Mouse (Mus musculus) ovary, adult 10 weeks (tissue): ENCODE measurements around the gene Ttc30b. TPM values are rescaled to one million over a fixed set of nuclear protein-coding genes. Genes with fewer than 3 reads are reported as not detected.

Source experiments
- polyA plus RNA-seq: library from polyadenylated mRNA; stranded (reverse); fragments of 350-450 nt; fragmentation: Illumina TruSeq; extraction: RNeasy Lipid Tissue Mini Kit (QIAGEN cat#74804); gene quantifications from one replicate; pipeline ENCODE4 v1.2.3, GENCODE M21; 2014

Ttc30b gene
- polyA plus RNA-seq: 45.9 TPM

DNA sequence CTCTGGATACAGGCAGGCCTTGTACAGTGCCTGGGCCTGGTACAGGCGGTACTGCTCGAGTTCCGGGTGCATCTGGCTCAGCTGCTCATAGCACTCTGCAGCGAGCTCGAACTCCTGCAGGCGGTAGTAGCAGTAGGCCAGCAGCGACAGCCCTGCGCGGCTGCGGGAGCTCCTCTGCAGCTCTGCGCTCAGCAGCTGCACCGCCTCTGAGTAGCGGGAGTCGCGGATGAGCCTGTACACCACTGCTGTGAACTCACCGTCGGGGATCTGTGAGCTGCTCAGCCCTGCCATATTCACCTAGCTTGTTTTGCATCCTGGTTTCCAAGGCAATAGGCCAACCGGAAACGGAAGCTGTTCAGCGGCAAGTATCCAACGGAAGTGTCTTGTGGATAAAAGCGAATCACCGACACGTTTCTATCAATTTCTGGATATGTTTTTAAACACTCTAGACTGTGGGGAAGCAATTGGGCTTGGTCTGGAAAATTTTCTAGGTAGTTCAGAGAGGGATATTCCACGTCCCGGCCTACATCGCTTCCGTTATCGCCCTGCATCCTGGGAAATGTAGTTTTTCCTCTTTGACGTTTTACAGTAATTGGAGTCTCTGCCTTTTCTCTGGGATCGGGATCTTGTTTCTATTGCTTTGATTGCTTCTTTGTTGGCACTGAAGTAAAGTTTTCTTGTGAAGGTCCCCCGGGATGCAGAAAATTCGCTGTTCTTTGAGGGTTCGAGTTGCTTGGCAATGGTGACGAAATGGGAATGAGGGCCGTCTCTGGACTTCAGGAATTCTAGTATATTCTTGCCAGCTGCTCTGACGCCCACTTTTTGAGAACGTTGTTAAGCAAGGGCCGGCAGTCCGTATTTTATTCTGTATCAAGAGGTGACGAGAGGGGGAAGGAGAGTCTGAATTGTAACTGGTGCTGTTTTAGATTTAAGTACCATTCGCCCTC, at the start of gene Ttc30b:
Ttc30b (minus strand) TSS at position 469 of the 947 bp plus-strand sequence.

GRCm38 (mm10) chr2:75981440-75982081, 43.2 kb upstream of the Ttc30b start, which contains the start of gene Ttc30a1:
Gene Ttc30a1 (minus strand): TSS chr2:75981967.

GRCm38 (mm10) chr2:75977752-75978368, 39.5 kb upstream of the Ttc30b start, which contains the start of gene Ttc30a2:
Gene Ttc30a2 (minus strand): TSS chr2:75978170.

Other genes with a start within 250 kb of the Ttc30b start
- gene Nfe2l2, start 233.9 kb downstream of the Ttc30b start, polyA plus RNA-seq: 225 TPM
- gene Agps, start 106.4 kb downstream of the Ttc30b start, polyA plus RNA-seq: 90.0 TPM
- 0.34 TPM for gene Ttc30a2, start 39.6 kb upstream of the Ttc30b start, polyA plus RNA-seq
- 12.7 TPM for gene Ttc30a1, start 43.4 kb upstream of the Ttc30b start, polyA plus RNA-seq